Mouse (Mus musculus) stomach, embryonic 14.5 days (tissue): ENCODE results near the gene Acot12. TPM values are rescaled to one million over a fixed set of nuclear protein-coding genes. Genes with fewer than 3 reads are reported as not detected.

ENCODE experiments used
- ATAC-seq: fragments of 200-750 bp; cut with Nextera tagmentation; 2 replicates; pipeline ENCODE4 v1.8.0; 2017; ENCODE audit warnings: low read depth, moderate TSS enrichment; ENCODE audit not compliant: insufficient number of reproducible peaks, insufficient read depth, low FRiP score
- H3K27ac ChIP-seq: fragments of 300-500 bp; sonication (generic); 2 replicates; pipeline ENCODE4 v1.5.1; 2014; ENCODE audit warnings: mild to moderate bottlenecking, low read length, moderate library complexity, mixed read lengths
- H3K27me3 ChIP-seq: fragments of 300-500 bp; sonication (generic); 2 replicates; pipeline ENCODE4 v1.6.1; 2014; ENCODE audit warnings: low read length, control low read depth, mixed read lengths; ENCODE audit not compliant: control insufficient read depth, insufficient read depth
- H3K36me3 ChIP-seq: fragments of 300-500 bp; sonication (generic); 2 replicates; pipeline ENCODE4 v1.6.1; 2014; ENCODE audit warnings: mild to moderate bottlenecking, control low read depth, low read length, moderate library complexity, mixed read lengths; ENCODE audit not compliant: control insufficient read depth, insufficient read depth
- H3K4me1 ChIP-seq: fragments of 300-500 bp; sonication (generic); 2 replicates; pipeline ENCODE4 v1.6.1; 2014; ENCODE audit warnings: low read length, control low read depth, mixed read lengths; ENCODE audit not compliant: control insufficient read depth, insufficient read depth
- H3K4me2 ChIP-seq: fragments of 300-500 bp; sonication (generic); replicated peaks from 2 replicates; pipeline ENCODE4 v1.6.1; 2014; ENCODE audit warnings: low read depth, low read length, control low read depth
- H3K4me3 ChIP-seq: fragments of 300-500 bp; sonication (generic); 2 replicates; pipeline ENCODE4 v1.5.1; 2014; ENCODE audit warnings: low read depth, low read length, control low read depth
- H3K9ac ChIP-seq: fragments of 300-500 bp; sonication (generic); replicated peaks from 2 replicates; pipeline ENCODE4 v1.6.1; 2014; ENCODE audit warnings: low read depth, mild to moderate bottlenecking, control low read depth, low read length, moderate library complexity, mixed read lengths
- H3K9me3 ChIP-seq: fragments of 300-500 bp; sonication (generic); 2 replicates; pipeline ENCODE4 v1.6.1; 2016; ENCODE audit warnings: low read depth, low read length, control low read depth; ENCODE audit not compliant: control insufficient read depth
- WGBS: fragments of 180-500 bp; shearing (Covaris S2); extraction: QIAGEN DNeasy Blood & Tissue Kit; methylation state at CpG from one replicate; pipeline ENCODE4 v1.1.7; 2014; 5-methylcytosine and 5-hydroxymethylcytosine counted together
- polyA plus RNA-seq: library from polyadenylated mRNA; unstranded; fragments of >200 nt; fragmentation: Nextera tagmentation; extraction: Ambion mirVana; gene quantifications from 2 replicates; pipeline ENCODE4 v1.2.1, GENCODE M21; 2014

Acot12 gene
- polyA plus RNA-seq, 1 experiment from 2014 or later, result not detected

DNA sequence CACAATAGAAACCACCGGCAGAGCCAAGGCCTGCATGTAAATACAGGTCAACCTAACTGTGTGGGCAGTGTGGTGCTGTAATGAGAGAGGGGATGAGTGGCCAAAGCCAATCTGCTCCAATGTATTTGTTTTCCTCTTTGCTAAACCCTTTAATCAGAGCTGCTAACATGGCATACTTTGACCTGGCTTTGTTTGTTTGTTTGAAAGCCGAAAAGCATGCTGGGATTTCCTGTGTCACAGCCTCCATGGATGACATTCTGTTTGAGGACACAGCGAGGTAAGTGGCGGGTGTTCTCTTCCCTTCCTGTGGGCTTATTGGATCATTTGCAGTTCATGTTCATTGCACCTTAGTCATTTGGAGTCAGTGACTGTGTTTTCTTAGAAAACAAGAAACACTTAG, 8.7 kb downstream of the Acot12 start:
- Histone ChIP-seq H3K36me3 (no peaks in the 10 kb centered on the region), H3K27me3 (no peaks in the 10 kb centered on the region), H3K4me2 (no peak overlapping the region), H3K9ac (no peak overlapping the region), H3K4me1 (no peaks in the 10 kb centered on the region), H3K4me3 (no peak overlapping the region), H3K27ac (no peak overlapping the region), H3K9me3 (no peaks in the 10 kb centered on the region)
- ATAC-seq, result no peak
- 78% methylated on average over 4 of the region's 4 CpGs for WGBS

DNA sequence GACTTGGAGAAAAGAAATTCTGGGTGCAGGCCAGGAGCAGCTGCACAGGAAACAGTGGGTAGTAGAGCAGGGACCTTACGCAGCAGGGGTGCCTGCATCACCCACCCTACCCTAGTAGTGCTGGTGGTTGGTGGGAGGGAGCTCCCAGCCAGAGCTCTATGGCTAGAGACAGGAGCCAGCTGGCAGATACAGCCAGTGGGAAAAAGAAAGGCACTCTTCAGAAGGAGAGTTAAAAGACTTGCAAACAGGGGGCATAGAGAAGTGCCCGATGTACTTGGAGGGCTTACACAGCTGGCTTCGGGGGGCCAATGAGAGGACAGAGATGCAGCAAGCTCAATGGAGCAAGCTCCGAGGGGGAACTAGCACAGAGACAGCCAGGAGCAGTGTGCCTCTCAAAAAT, 12.4 kb downstream of the Acot12 start:
- Histone ChIP-seq H3K27ac (no peak overlapping the region), H3K4me3 (no peak overlapping the region), H3K36me3 (no peaks in the 10 kb centered on the region), H3K4me2 (no peak overlapping the region), H3K27me3 (no peaks in the 10 kb centered on the region), H3K9me3 (no peaks in the 10 kb centered on the region), H3K9ac (no peak overlapping the region), H3K4me1 (no peaks in the 10 kb centered on the region)
- no peak for ATAC-seq
- 49% methylated on average over 4 of the region's 4 CpGs for WGBS

DNA sequence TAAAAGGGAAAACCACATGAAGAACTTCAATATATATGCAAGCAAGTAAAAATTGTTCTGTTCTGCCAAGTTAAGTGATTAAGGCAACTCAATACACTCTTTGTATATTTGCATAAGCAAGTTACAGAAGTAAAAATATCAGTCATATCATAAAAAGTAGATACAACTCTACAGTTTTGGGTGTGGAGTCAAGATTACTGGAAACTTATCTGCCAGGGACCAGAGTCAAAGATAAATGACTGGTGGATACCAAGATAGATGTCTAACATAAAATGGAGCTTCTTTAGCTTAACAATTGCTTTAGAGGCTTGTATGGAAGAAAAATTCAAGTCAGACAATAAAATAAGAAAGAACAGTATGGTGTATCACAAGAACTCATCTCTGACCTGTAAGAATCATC, 13.4 kb downstream of the Acot12 start:
- ATAC-seq, result no peak
- H3K27ac ChIP-seq, result no peak overlapping the region
- H3K9ac ChIP-seq, result no peak overlapping the region

DNA sequence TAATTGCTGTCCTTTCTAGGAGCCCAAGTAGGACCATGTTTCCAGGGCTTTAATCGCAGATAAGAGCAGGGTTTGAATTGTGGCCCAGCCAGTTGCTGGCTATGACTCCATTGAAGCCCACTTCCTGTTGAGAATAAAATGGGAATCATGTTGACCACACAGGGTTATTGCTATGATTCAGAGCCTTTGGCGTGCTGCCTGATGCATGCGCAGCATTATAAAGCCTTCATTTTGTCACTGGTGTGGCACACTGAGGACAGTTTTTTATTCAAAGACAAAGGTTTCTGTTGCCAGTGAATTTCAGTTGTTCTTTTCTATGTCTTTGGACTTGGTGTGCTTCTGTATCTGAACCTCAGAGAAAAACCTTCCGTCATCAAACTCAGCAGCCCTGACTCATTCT, 14.9 kb downstream of the Acot12 start:
- Histone ChIP-seq H3K9me3 (no peaks in the 10 kb centered on the region), H3K36me3 (no peaks in the 10 kb centered on the region), H3K9ac (no peak overlapping the region), H3K4me2 (no peak overlapping the region), H3K27ac (no peak overlapping the region), H3K4me3 (no peak overlapping the region), H3K4me1 (no peaks in the 10 kb centered on the region), H3K27me3 (no peaks in the 10 kb centered on the region)
- no peak for ATAC-seq
- WGBS, result 88% methylated on average over 4 of the region's 4 CpGs

More for the DNA sequence above, 13.4 kb downstream of the Acot12 start:
- Histone ChIP-seq H3K4me2 (no peak overlapping the region), H3K4me1 (no peaks in the 10 kb centered on the region), H3K27me3 (no peaks in the 10 kb centered on the region), H3K9me3 (no peaks in the 10 kb centered on the region), H3K4me3 (no peak overlapping the region), H3K36me3 (no peaks in the 10 kb centered on the region)

DNA sequence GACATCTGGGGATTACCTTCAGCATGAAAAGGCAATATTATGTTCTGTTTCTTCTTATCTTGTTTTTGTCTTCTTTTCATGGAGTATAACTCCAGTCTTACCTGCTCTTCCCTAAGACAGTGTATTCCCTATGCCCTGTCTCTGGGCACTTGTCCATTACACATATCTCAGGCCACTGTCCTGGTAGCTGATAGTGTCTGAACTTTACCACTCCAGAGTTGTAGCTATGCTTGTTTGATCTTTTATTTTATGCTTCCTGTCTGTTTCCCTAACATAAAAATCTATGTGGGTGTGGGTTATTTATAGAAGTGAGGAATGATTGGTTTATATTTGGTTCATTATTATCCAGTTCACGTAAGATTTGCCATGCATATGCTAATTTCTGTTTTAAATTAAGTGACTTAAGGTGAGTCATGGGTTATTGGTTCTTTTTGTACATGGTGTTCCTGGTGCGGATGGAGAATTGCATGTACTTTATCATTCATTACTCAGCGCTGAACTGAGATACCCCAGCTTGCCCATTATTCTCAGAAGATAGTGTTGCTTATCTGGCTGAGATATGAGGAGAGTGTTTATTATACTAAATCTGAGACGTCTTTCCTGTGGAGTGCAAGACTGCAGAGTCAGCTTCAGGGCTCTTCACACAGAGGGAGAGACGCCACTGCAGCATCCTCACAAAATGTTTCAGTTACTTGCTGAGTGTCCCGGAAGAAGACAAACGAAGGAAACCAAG, 17.2 kb downstream of the Acot12 start:
- WGBS, result 54% methylated on average over 7 of the region's 7 CpGs
- no peak for ATAC-seq

DNA sequence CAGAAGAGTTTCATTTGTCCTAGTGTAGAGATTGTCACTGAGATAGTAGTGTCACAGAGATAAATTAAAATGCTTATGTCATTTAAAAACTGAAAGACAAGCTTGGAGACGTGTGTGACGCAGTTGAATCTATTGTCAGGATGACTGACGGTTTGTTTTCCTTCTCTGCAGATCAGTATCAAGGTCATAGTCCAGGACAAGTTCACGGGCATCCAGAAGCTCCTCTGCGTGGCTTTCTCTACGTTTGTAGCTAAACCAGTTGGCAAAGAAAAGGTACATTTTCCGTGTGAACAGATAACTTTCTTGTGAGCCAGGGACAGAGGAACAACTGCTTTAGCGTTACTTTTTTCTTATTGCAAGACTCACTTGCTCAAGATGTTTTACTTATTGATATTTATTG, 18.5 kb downstream of the Acot12 start:
- Histone ChIP-seq H3K9ac (no peak overlapping the region), H3K27ac (no peak overlapping the region), H3K36me3 (no peaks in the 10 kb centered on the region), H3K4me1 (no peaks in the 10 kb centered on the region), H3K27me3 (no peaks in the 10 kb centered on the region), H3K4me3 (no peak overlapping the region), H3K9me3 (no peaks in the 10 kb centered on the region), H3K4me2 (no peak overlapping the region)
- WGBS, result 48% methylated on average over 8 of the region's 8 CpGs
- no peak for ATAC-seq

More for the DNA sequence above, 17.2 kb downstream of the Acot12 start:
- no peaks in the 10 kb centered on the region for H3K27me3 ChIP-seq
- no peak overlapping the region for H3K4me3 ChIP-seq
- no peak overlapping the region for H3K4me2 ChIP-seq
- no peak overlapping the region for H3K9ac ChIP-seq
- no peak overlapping the region for H3K27ac ChIP-seq
- no peaks in the 10 kb centered on the region for H3K36me3 ChIP-seq
- H3K9me3 ChIP-seq, result no peaks in the 10 kb centered on the region
- no peaks in the 10 kb centered on the region for H3K4me1 ChIP-seq

DNA sequence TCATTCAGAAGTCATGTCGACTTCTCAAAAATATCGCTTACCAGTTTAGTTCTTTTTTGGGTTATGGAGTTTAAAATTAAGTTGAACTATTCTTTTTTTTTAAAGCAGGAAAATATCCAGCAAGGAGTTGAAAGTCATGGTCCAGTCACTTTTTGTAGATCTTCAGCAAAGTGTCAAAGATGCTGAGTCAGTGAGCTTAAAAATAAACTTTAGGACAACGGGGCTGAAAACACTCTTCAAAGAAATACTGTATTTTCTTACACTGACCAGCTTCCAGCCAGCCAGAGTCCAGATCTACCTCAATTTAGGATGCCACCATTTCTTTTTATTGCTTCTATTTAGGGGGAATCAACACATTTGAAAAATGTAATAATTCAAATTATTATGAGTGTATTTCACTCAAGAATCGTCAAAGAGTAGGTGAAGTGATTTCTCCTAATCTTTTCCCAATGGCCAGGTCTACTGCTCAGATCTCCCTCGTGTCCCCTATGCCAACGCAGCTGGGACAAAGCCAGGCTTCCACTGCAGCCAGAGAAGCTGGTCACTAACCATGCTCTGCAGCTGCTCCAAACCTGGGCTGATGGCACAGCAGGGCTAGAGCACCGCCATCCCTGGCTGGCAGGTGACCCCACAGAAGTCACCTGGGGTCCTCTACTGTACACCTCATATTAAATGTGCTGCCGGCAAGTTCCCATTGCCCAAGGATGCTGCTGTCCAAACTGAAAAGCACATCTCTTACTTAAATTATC, 19.2 kb downstream of the Acot12 start:
- Histone ChIP-seq H3K27me3 (no peaks in the 10 kb centered on the region), H3K4me3 (no peak overlapping the region), H3K4me1 (no peaks in the 10 kb centered on the region), H3K27ac (no peak overlapping the region), H3K4me2 (no peak overlapping the region), H3K9ac (no peak overlapping the region), H3K9me3 (no peaks in the 10 kb centered on the region), H3K36me3 (no peaks in the 10 kb centered on the region)
- WGBS, result 89% methylated on average over 8 of the region's 8 CpGs
- ATAC-seq, result no peak

DNA sequence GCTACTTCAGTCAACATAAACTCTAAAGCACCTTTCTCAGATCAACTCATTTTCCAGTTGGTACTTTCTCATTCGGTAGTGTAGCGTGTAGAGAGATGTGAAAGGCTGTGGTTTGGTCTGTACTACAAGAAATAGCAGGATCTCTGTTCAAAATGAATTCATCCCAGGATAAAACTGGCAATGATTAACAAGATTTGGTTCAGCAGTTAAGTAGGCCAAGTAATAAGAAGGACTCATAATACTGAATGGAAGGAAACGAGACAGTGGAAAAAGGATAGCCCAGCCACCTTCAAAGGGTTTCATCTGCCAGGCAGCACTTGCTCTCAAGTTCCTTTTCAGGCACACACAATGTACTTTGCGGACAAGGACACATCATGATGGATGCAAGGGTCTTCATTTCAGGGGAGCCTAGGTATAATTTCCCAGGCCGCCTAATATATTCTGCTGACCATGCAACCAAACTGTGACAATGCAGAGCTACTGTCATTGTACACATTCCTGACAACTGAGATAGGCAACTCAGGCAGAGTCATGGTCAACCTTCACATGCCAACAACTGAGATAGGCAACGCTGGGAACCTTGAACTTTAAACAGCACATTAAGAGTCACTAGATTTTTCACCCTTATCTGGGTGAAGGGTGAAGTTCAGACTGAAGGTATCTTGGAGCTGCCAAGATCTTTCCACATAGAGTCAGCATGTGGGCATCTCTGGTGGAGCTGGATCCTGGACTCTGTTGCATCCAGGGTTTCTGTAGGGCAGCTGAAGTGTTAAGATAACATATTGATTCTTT, 20.5 kb downstream of the Acot12 start:
- Histone ChIP-seq H3K36me3 (no peaks in the 10 kb centered on the region), H3K9me3 (no peaks in the 10 kb centered on the region), H3K4me3 (no peak overlapping the region), H3K9ac (no peak overlapping the region), H3K4me2 (no peak overlapping the region), H3K4me1 (no peaks in the 10 kb centered on the region), H3K27ac (no peak overlapping the region), H3K27me3 (no peaks in the 10 kb centered on the region)
- no peak for ATAC-seq
- WGBS, result 91% methylated on average over 6 of the region's 6 CpGs
